Mouse (Mus musculus): ENCODE measurements around the gene Uvrag. TPM values are rescaled to one million over a fixed set of nuclear protein-coding genes. Genes with fewer than 3 reads are reported as not detected.

Gene Uvrag
- polyA plus RNA-seq, 1 experiment from 2014 or later: 18.7 TPM

DNA sequence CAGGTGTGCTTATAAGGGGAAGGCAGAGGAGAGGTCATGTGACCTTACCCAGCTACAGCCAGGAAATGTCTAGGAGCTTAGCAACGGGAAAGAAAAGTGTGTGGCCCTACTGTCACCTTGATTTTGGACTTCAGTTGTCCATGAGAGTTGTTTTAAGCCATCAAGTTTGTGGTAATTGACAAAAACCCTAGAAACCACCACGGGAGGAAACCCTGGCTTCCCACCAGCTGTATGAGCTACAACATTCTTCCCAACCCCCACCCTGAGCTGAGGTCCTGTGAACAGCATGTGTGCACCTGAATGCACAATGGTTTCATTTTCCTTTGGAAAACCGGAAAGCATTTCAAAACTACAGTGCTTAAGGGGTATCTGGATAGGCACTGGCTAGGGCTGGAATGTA, 196.0 kb downstream of the Uvrag start:
- Histone ChIP-seq H3K9me3 (ENCODE audit: low read length) (no peaks in the 10 kb centered on the region), H3K36me3 (ENCODE audit: insufficient read depth, low read length) (no peaks in the 10 kb centered on the region), H3K4me2 (replicated peaks; ENCODE audit: low read depth, low read length) (no peak overlapping the region), H3K4me3 (ENCODE audit: low read length) (no peak overlapping the region), H3K4me1 (ENCODE audit: insufficient read depth, low read length) (peaks cover 7% of the 10 kb centered on the region; the same call in 1 of the 2 replicates), H3K27ac (ENCODE audit: low read length) (no peak overlapping the region), H3K9ac (replicated peaks; ENCODE audit: low read length) (no peak overlapping the region), H3K27me3 (ENCODE audit: insufficient read depth, low read length) (no peaks in the 10 kb centered on the region)
- no peak for ATAC-seq (ENCODE audit: low FRiP score, low TSS enrichment)
- 53% methylated on average over 3 of the region's 3 CpGs for WGBS

DNA sequence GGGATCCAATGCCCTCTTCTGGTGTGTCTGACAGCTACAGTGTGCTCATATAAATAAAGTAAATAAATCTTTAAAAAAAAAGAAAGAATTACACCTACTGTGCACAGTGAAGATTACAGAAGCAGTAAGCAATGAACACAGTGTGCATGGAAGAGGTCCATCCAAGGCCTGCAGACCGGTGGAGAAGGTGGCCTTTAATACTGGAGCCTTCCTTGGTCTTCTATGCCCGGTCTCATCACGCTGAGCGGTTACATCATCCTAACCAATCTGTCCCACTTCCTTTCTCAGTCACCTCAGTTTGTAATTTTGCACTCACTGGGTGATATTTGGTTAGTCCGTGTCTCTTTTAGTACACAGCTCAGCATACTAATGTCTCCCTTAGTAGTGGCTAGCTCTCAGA, 197.3 kb downstream of the Uvrag start:
- Histone ChIP-seq H3K4me3 (ENCODE audit: low read length) (no peak overlapping the region), H3K27me3 (ENCODE audit: insufficient read depth, low read length) (no peaks in the 10 kb centered on the region), H3K27ac (ENCODE audit: low read length) (no peak overlapping the region), H3K4me1 (ENCODE audit: insufficient read depth, low read length) (peaks cover 4% of the 10 kb centered on the region; the same call in 1 of the 2 replicates), H3K9ac (replicated peaks; ENCODE audit: low read length) (no peak overlapping the region), H3K36me3 (ENCODE audit: insufficient read depth, low read length) (no peaks in the 10 kb centered on the region; the same call in 1 of the 2 replicates), H3K4me2 (replicated peaks; ENCODE audit: low read depth, low read length) (no peak overlapping the region), H3K9me3 (ENCODE audit: low read length) (no peaks in the 10 kb centered on the region)
- WGBS: 94% methylated on average over 5 of the region's 5 CpGs
- no peak for ATAC-seq (ENCODE audit: low FRiP score, low TSS enrichment)

DNA sequence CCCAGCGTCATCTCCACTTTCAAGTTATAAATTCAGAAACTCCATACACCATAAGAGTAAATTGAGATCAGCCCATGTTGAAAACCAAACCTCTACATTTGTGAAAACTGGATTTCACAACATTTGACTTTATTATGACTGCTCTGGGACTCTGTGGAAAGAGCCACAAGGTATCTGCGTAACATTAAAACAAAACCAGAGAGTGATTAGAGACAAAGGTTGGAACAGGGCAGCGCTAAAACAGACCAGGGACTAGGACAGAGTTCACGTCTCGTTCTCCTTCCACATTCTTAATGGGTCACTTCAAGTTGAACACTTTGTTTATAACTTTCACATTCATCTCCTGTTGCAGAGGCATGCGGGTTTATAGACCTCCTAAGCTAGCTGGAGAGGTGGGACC, 198.2 kb downstream of the Uvrag start:
- Histone ChIP-seq H3K27ac (ENCODE audit: low read length) (no peak overlapping the region), H3K9me3 (ENCODE audit: low read length) (no peaks in the 10 kb centered on the region), H3K36me3 (ENCODE audit: insufficient read depth, low read length) (no peaks in the 10 kb centered on the region; the same call in 1 of the 2 replicates), H3K4me1 (ENCODE audit: insufficient read depth, low read length) (peaks cover 10% of the 10 kb centered on the region; the same call in 1 of the 2 replicates), H3K9ac (replicated peaks; ENCODE audit: low read length) (no peak overlapping the region), H3K27me3 (ENCODE audit: insufficient read depth, low read length) (no peaks in the 10 kb centered on the region), H3K4me3 (ENCODE audit: low read length) (no peak overlapping the region), H3K4me2 (replicated peaks; ENCODE audit: low read depth, low read length) (no peak overlapping the region)
- 59% methylated on average over 6 of the region's 6 CpGs for WGBS
- ATAC-seq (ENCODE audit: low FRiP score, low TSS enrichment): no peak

DNA sequence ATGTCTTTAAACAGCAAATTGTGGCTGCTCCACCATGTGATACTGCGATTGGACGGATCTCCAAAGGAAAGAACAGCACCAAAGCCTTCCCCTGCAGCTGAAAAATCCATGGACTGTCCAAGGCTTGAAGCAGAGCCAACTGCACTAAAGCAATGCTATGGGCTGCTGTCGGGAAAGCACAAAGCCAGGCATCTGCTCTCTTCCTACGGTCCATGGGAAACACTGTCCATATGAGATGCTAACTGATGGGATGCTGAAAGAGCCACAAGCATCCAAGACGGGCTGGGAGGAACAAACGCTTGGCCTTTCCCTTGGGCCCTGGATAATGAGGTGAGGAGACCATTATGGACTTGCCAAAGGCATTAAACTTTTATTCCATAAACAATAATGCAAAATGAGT, 201.7 kb downstream of the Uvrag start:
- peak; percentile 74 for ATAC-seq (ENCODE audit: low FRiP score, low TSS enrichment)
- H3K9me3 ChIP-seq (ENCODE audit: low read length): no peaks in the 10 kb centered on the region
- H3K27me3 ChIP-seq (ENCODE audit: insufficient read depth, low read length): no peaks in the 10 kb centered on the region
- WGBS: 70% methylated on average over 6 of the region's 6 CpGs
- peak overlapping the region; percentile 20; the same call in 1 of the 2 replicates for H3K27ac ChIP-seq (ENCODE audit: low read length)
- H3K4me3 ChIP-seq (ENCODE audit: low read length): no peak overlapping the region
- no peaks in the 10 kb centered on the region; the same call in 1 of the 2 replicates for H3K36me3 ChIP-seq (ENCODE audit: insufficient read depth, low read length)
- H3K9ac ChIP-seq (replicated peaks; ENCODE audit: low read length): no peak overlapping the region
- no peak overlapping the region for H3K4me2 ChIP-seq (replicated peaks; ENCODE audit: low read depth, low read length)
- peaks cover 16% of the 10 kb centered on the region; the same call in 1 of the 2 replicates for H3K4me1 ChIP-seq (ENCODE audit: insufficient read depth, low read length)

DNA sequence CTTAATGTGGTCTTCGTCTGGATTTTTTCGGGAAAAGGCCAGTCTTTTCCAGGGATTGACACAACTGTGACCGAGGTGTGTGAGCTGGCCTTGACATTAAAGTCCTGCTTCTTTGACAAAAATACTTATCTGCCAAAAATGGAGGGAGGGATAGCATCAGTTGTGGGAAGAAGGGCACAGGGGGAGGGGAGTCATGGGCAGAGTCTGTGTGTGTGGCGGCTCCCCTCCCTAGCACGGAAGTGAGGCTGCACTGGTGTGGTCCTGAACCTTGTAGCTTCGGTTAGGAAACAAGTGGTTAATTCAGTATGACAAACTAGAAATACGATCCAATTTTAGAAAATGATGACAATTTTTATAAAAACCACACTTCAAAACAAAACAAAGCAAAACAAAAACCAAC, 202.3 kb downstream of the Uvrag start:
- WGBS: 78% methylated on average over 7 of the region's 7 CpGs
- H3K27ac ChIP-seq (ENCODE audit: low read length): peak overlapping the region; percentile 16; the same call in 1 of the 2 replicates

DNA sequence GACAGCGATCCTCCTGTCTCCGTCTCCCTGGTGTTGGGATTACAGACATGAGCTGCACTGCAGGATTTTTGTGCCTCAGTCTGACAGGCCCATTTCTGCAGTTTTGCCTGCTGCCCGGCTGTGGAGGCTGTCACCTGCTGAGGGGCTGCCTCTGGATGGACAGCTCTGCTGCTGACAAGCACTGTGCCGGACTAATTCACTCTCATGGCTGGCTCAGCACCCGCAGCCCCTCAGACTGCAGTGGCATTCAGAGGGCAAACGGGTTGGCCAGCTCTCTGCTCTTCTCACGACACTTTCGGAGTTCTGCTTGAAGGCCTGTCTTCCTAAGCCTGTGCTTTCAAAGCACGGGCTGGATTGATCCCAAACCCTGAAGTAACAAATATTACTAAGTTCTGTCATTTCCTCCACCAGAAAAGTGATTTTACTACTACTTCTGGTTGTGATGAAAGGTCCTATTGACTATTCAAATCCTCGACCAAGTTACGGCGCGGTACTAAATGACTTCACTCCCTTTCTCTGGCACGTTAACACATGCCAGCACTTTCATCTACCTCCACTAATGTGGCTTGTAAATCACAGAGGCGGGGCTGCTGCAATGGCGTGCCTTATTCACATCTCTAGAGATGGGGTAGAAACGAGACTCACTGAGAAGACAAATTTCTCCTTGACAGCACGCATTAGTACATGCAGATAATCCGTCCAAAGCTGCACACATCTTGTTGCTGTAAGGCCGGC, 203.7 kb downstream of the Uvrag start:
- Histone ChIP-seq H3K27me3 (ENCODE audit: insufficient read depth, low read length) (no peaks in the 10 kb centered on the region), H3K9ac (replicated peaks; ENCODE audit: low read length) (no peak overlapping the region), H3K4me2 (replicated peaks; ENCODE audit: low read depth, low read length) (no peak overlapping the region), H3K36me3 (ENCODE audit: insufficient read depth, low read length) (no peaks in the 10 kb centered on the region; the same call in 1 of the 2 replicates), H3K4me3 (ENCODE audit: low read length) (no peak overlapping the region), H3K9me3 (ENCODE audit: low read length) (no peaks in the 10 kb centered on the region), H3K4me1 (ENCODE audit: insufficient read depth, low read length) (peaks cover 12% of the 10 kb centered on the region; the same call in 1 of the 2 replicates), H3K27ac (ENCODE audit: low read length) (no peak overlapping the region)
- no peak for ATAC-seq (ENCODE audit: low FRiP score, low TSS enrichment)
- 50% methylated on average over 20 of the region's 20 CpGs for WGBS

More for the DNA sequence above, 202.3 kb downstream of the Uvrag start:
- no peak overlapping the region for H3K4me2 ChIP-seq (replicated peaks; ENCODE audit: low read depth, low read length)
- no peak overlapping the region for H3K9ac ChIP-seq (replicated peaks; ENCODE audit: low read length)
- H3K4me3 ChIP-seq (ENCODE audit: low read length): no peak overlapping the region
- no peaks in the 10 kb centered on the region; the same call in 1 of the 2 replicates for H3K36me3 ChIP-seq (ENCODE audit: insufficient read depth, low read length)
- H3K27me3 ChIP-seq (ENCODE audit: insufficient read depth, low read length): no peaks in the 10 kb centered on the region
- ATAC-seq (ENCODE audit: low FRiP score, low TSS enrichment): no peak
- H3K4me1 ChIP-seq (ENCODE audit: insufficient read depth, low read length): peaks cover 16% of the 10 kb centered on the region; the same call in 1 of the 2 replicates
- no peaks in the 10 kb centered on the region for H3K9me3 ChIP-seq (ENCODE audit: low read length)

DNA sequence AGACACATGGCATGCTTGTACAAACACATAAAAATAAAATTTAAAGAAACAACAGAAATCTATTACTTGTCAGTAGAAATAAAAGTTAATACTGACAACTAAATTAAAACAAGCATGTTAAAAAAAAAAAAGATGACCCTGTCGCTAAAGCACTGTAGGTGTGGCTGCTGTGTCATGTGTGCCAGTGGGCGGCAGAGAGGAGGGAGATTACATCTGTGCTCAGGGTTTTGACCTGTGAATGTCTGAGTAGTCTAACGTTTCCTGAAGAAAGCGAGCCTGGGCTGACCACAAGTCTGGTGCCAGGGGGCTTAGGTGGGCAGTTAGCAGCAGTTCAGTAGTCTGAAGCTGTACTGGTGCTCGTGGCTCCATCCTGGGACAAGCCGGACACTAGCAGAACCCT, 205.2 kb downstream of the Uvrag start:
- Histone ChIP-seq H3K27me3 (ENCODE audit: insufficient read depth, low read length) (no peaks in the 10 kb centered on the region), H3K4me1 (ENCODE audit: insufficient read depth, low read length) (peaks cover 12% of the 10 kb centered on the region; the same call in 1 of the 2 replicates), H3K36me3 (ENCODE audit: insufficient read depth, low read length) (no peaks in the 10 kb centered on the region; the same call in 1 of the 2 replicates), H3K4me2 (replicated peaks; ENCODE audit: low read depth, low read length) (no peak overlapping the region), H3K9ac (replicated peaks; ENCODE audit: low read length) (no peak overlapping the region), H3K4me3 (ENCODE audit: low read length) (no peak overlapping the region), H3K9me3 (ENCODE audit: low read length) (no peaks in the 10 kb centered on the region), H3K27ac (ENCODE audit: low read length) (no peak overlapping the region)
- 72% methylated on average over 6 of the region's 6 CpGs for WGBS
- no peak for ATAC-seq (ENCODE audit: low FRiP score, low TSS enrichment)

DNA sequence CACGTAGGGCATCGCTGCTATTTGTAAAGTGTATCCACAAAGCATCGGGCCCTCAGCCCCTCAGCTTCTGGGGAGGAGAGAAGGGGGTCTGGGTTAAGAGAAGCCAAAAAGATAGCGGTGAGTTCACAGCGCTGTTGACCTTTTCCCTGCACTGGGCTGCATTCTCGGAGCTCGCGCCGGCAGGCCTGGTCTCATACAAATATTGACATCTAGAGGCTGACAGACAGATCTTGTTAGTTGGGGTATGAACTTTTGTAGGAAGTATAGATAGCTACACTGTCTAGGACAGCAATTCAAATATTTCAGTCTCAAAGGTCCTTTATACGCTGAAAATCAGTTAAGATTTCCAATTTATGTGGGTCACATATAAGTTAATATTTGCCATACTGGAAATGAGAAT, 205.7 kb downstream of the Uvrag start:
- Histone ChIP-seq H3K4me2 (replicated peaks; ENCODE audit: low read depth, low read length) (no peak overlapping the region), H3K27me3 (ENCODE audit: insufficient read depth, low read length) (no peaks in the 10 kb centered on the region), H3K9me3 (ENCODE audit: low read length) (no peaks in the 10 kb centered on the region), H3K27ac (ENCODE audit: low read length) (no peak overlapping the region), H3K36me3 (ENCODE audit: insufficient read depth, low read length) (no peaks in the 10 kb centered on the region; the same call in 1 of the 2 replicates), H3K4me1 (ENCODE audit: insufficient read depth, low read length) (peaks cover 12% of the 10 kb centered on the region; the same call in 1 of the 2 replicates), H3K9ac (replicated peaks; ENCODE audit: low read length) (no peak overlapping the region), H3K4me3 (ENCODE audit: low read length) (no peak overlapping the region)
- no peak for ATAC-seq (ENCODE audit: low FRiP score, low TSS enrichment)
- 85% methylated on average over 10 of the region's 10 CpGs for WGBS

DNA sequence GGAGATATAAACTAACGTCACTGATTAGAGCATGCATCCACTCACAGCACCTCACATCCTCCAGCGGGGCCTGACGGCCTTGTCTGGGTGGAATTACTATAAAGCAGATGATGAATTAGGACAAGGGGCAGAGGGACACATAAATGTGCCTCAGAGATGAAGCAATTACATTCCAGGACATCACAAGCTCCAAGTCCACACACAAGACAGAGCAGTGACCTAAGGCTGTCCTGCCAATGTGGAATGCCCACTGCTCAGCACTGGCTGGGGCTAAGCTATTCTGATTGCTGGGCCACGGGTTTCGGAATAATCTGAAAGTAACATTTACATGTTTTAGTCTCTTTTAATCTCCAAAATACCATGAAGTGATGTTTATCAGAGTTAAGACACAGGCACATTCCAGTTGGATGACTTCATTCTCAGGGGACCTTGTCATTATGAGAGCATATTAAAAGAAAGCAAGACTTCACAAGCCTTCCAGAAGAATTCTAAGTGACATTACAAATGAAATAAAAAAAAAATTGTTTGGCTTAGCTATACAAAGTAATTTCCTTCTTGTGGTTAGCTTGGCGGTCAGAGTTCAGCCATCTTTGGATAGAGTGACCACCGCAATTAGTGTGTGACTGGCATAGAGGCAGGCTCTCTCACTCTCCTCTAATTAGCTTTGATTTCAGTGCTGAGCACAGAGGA, 212.5 kb downstream of the Uvrag start:
- peak overlapping the region; percentile 78; the same call in 1 of the 2 replicates for H3K27ac ChIP-seq (ENCODE audit: low read length)
- ATAC-seq (ENCODE audit: low FRiP score, low TSS enrichment): peak; percentile 66

More for the DNA sequence above, 212.5 kb downstream of the Uvrag start:
- WGBS: 44% methylated on average over 7 of the region's 7 CpGs
- no peak overlapping the region for H3K4me3 ChIP-seq (ENCODE audit: low read length)
- no peaks in the 10 kb centered on the region for H3K27me3 ChIP-seq (ENCODE audit: insufficient read depth, low read length)
- H3K4me1 ChIP-seq (ENCODE audit: insufficient read depth, low read length): peaks cover 31% of the 10 kb centered on the region
- H3K9ac ChIP-seq (replicated peaks; ENCODE audit: low read length): no peak overlapping the region
- no peak overlapping the region for H3K4me2 ChIP-seq (replicated peaks; ENCODE audit: low read depth, low read length)
- no peaks in the 10 kb centered on the region for H3K36me3 ChIP-seq (ENCODE audit: insufficient read depth, low read length)
- no peaks in the 10 kb centered on the region for H3K9me3 ChIP-seq (ENCODE audit: low read length)

Data from kidney, embryonic 16.5 days (tissue).